Mouse (Mus musculus) ES-E14 (cell line): ENCODE measurements around the gene Vipr2.

ENCODE experiments used
- CHD2 ChIP-seq: IDR thresholded peaks from 2 replicates; pipeline ENCODE4 v1.6.1; 2014; ENCODE audit warnings: mild to moderate bottlenecking, low read depth, low read length, inconsistent platforms
- HCFC1 ChIP-seq: IDR thresholded peaks from 2 replicates; pipeline ENCODE4 v1.6.1; 2012; ENCODE audit warnings: low read length, inconsistent platforms, borderline replicate concordance; ENCODE audit not compliant: insufficient read depth
- MAFK ChIP-seq: IDR thresholded peaks from 2 replicates; pipeline ENCODE4 v1.6.1; 2014; ENCODE audit warnings: mild to moderate bottlenecking, low read depth, low read length, inconsistent platforms; ENCODE audit not compliant: insufficient read depth
- ZC3H11A ChIP-seq: IDR thresholded peaks from 2 replicates; pipeline ENCODE4 v1.6.1; 2012; ENCODE audit warnings: low read depth, mild to moderate bottlenecking, inconsistent platforms, low read length, borderline replicate concordance
- ZNF384 ChIP-seq: IDR thresholded peaks from 2 replicates; pipeline ENCODE4 v1.6.1; 2012; ENCODE audit warnings: low read depth, low read length, inconsistent platforms

DNA sequence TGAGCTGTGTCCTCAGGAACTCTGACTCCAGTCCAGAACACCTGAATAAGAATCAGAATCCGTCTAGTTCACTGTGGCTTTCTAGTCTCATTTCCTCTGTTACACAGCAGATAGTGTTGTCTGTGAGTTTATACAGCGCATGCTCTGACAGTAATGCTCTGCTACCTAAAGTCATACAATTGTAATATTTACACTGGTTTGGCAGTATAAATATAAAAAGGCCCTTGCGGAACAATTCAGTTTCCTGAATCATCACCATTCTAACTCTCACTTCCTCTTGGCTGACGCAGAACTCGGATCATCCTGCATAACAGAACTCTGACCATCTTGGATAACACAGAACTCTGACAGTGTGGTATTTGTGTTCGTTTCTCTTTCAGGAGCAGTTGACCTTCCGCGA lies 23.2 kb upstream of the Vipr2 start:
- TF ChIP-seq CHD2 = no peak
- no peak for TF ChIP-seq HCFC1
- no peak for TF ChIP-seq ZNF384
- TF ChIP-seq MAFK = no peak
- no peak for TF ChIP-seq ZC3H11A
